Mouse (Mus musculus) gastrocnemius, adult 2 months (tissue): ENCODE measurements around the gene Gemin5. TPM values are rescaled to one million over a fixed set of nuclear protein-coding genes. Genes with fewer than 3 reads are reported as not detected.

Experiments used
- DNase-seq: peaks from one replicate; pipeline ENCODE4 v3.0.0; 2022
- H3K27ac ChIP-seq: fragments of 200-600 bp; 2 replicates; pipeline ENCODE4 v1.8.1; 2022; ENCODE audit warnings: mild to moderate bottlenecking
- H3K4me3 ChIP-seq: fragments of 200-600 bp; 2 replicates; pipeline ENCODE4 v1.8.1; 2022; ENCODE audit warnings: mild to moderate bottlenecking, moderate library complexity
- CTCF ChIP-seq: fragments of 200-600 bp; IDR thresholded peaks from 2 replicates; pipeline ENCODE4 v1.8.1; 2022; ENCODE audit warnings: antibody characterized with exemption, mild to moderate bottlenecking, moderate library complexity
- intact Hi-C: fragments of 180-260 bp; cut with DNase I; formaldehyde crosslinking; loops from one replicate; pipeline ENCODE4 v1.15.1; 2025
- total RNA-seq, 2 experiments: library from RNA; stranded (reverse); gene quantifications; 2 replicates each; pipeline ENCODE4 v1.2.3; 2021

The Gemin5 gene
- total RNA-seq, 2 experiments from 2014 or later, result 8.7 to 10.9 TPM

GRCm38 (mm10) chr11:58155458-58155857, 12.9 kb downstream of the Gemin5 start:
- intact Hi-C loops, result no loop called here
- Histone ChIP-seq H3K27ac (no peak overlapping the region), H3K4me3 (no peak overlapping the region)
- no peak for TF ChIP-seq CTCF
- DNase-seq, result no peak

- Histone ChIP-seq H3K4me3 (no peak overlapping the region), H3K27ac (no peak overlapping the region)
- intact Hi-C loops, result no loop called here
- peak; percentile 57 for DNase-seq
- no peak for TF ChIP-seq CTCF
Measured at GRCm38 (mm10) chr11:58146241-58146640, 22.1 kb downstream of the Gemin5 start.

- intact Hi-C loops, result no loop called here
- TF ChIP-seq CTCF, result no peak
- no peak overlapping the region for H3K27ac ChIP-seq
- DNase-seq, result no peak
- H3K4me3 ChIP-seq, result no peak overlapping the region
Measured at GRCm38 (mm10) chr11:58143704-58144426, 24.5 kb downstream of the Gemin5 start.

- Histone ChIP-seq H3K27ac (peak overlapping the region; percentile 16; the same call in 1 of the 2 replicates), H3K4me3 (no peak overlapping the region)
- intact Hi-C loops, result no loop called here
- no peak for DNase-seq
- no peak for TF ChIP-seq CTCF
Measured at GRCm38 (mm10) chr11:58139466-58139865, 28.9 kb downstream of the Gemin5 start.

- no peak for TF ChIP-seq CTCF
- intact Hi-C loops, result no loop called here
- no peak for DNase-seq
- Histone ChIP-seq H3K4me3 (no peak overlapping the region), H3K27ac (no peak overlapping the region)
Measured at GRCm38 (mm10) chr11:58138821-58139220, 29.5 kb downstream of the Gemin5 start.

- no peak for TF ChIP-seq CTCF
- peak overlapping the region; percentile 70 for H3K27ac ChIP-seq
- H3K4me3 ChIP-seq, result no peak overlapping the region
- peak; percentile 56 for DNase-seq
- intact Hi-C loops, result no loop called here
Measured at GRCm38 (mm10) chr11:58136677-58137076, 31.7 kb downstream of the Gemin5 start.

GRCm38 (mm10) chr11:58135296-58135695, 33.0 kb downstream of the Gemin5 start:
- no peak for TF ChIP-seq CTCF
- intact Hi-C loops, result no loop called here
- DNase-seq, result no peak
- no peak overlapping the region for H3K27ac ChIP-seq
- no peak overlapping the region for H3K4me3 ChIP-seq

- Histone ChIP-seq H3K4me3 (no peak overlapping the region), H3K27ac (no peak overlapping the region)
- no peak for TF ChIP-seq CTCF
- intact Hi-C loops, result no loop called here
- DNase-seq, result no peak
Measured at GRCm38 (mm10) chr11:58134869-58135268, 33.5 kb downstream of the Gemin5 start.

GRCm38 (mm10) chr11:58132026-58132425, 36.3 kb downstream of the Gemin5 start:
- no peak for DNase-seq
- TF ChIP-seq CTCF, result no peak
- intact Hi-C loops, result no loop called here
- Histone ChIP-seq H3K4me3 (no peak overlapping the region), H3K27ac (no peak overlapping the region)

- no peak for TF ChIP-seq CTCF
- peak overlapping the region; percentile 70 for H3K27ac ChIP-seq
- peak overlapping the region; percentile 9; the same call in 1 of the 2 replicates for H3K4me3 ChIP-seq
- no peak for DNase-seq
- intact Hi-C loops, result no loop called here
Measured at GRCm38 (mm10) chr11:58129302-58129843, 39.0 kb downstream of the Gemin5 start.

- TF ChIP-seq CTCF, result no peak
- intact Hi-C loops, result no loop called here
- DNase-seq, result no peak
- no peak overlapping the region for H3K4me3 ChIP-seq
- no peak overlapping the region for H3K27ac ChIP-seq
Measured at GRCm38 (mm10) chr11:58127544-58127943, 40.8 kb downstream of the Gemin5 start.

GRCm38 (mm10) chr11:58126397-58127160, 41.8 kb downstream of the Gemin5 start:
- H3K4me3 ChIP-seq, result peak overlapping the region; percentile 55
- intact Hi-C loops, result no loop called here
- DNase-seq, result peak; percentile 85
- peak; percentile 56 for TF ChIP-seq CTCF
- H3K27ac ChIP-seq, result peak overlapping the region; percentile 83

GRCm38 (mm10) chr11:58125021-58125420, 43.3 kb downstream of the Gemin5 start:
- Histone ChIP-seq H3K27ac (peak overlapping the region; percentile 6; the same call in 1 of the 2 replicates), H3K4me3 (no peak overlapping the region)
- TF ChIP-seq CTCF, result no peak
- intact Hi-C loops, result no loop called here
- no peak for DNase-seq
